Comparison of ENCODE assay signal across 21 mouse cellular contexts in genomic region chr1:167083181-167083580, GRCm38 (mm10).
DNase-seq lines count a peak whose midpoint lies in the region; ATAC-seq lines count a peak whose summit lies in the region.
"Had no signal": no experiment of that assay in that cellular context is flagged by ENCODE, and none has a peak within 500 bp of the region (broad histone marks: within the 10 kb centered on the region; RNA-seq: fewer than 3 reads in every experiment).

No protein-coding gene starts in this region.

- 38% methylated on average over 2 of the region's 2 CpGs for WGBS in forebrain, embryonic 12.5 days
- 67% methylated on average over 2 of the region's 2 CpGs for WGBS in forebrain, embryonic 11.5 days
- 34% methylated on average over 2 of the region's 2 CpGs for WGBS in hindbrain, embryonic 14.5 days
- 49% methylated on average over 2 of the region's 2 CpGs for WGBS in neural tube, embryonic 12.5 days

- H3K4me1 ChIP-seq in forebrain, embryonic 12.5 days = peaks cover 26% of the 10 kb centered on the region
- no peaks in the 10 kb centered on the region for H3K4me1 ChIP-seq in forebrain, embryonic 11.5 days (replicated peaks; ENCODE audit: control insufficient read depth, insufficient read depth, low read length)
- H3K4me1 ChIP-seq in hindbrain, embryonic 14.5 days (replicated peaks; ENCODE audit: control insufficient read depth, insufficient read depth, low read length) = peaks cover 27% of the 10 kb centered on the region
- peaks cover 13% of the 10 kb centered on the region for H3K4me1 ChIP-seq in neural tube, embryonic 12.5 days
- H3K4me1 ChIP-seq: intestine, embryonic 15.5 days; liver, embryonic 13.5 days; lung, embryonic 15.5 days had no signal

- no peaks in the 10 kb centered on the region for H3K36me3 ChIP-seq in forebrain, embryonic 12.5 days (replicated peaks)
- H3K36me3 ChIP-seq in forebrain, embryonic 11.5 days (ENCODE audit: control insufficient read depth, insufficient read depth, low read length) = no peaks in the 10 kb centered on the region
- peaks cover 9% of the 10 kb centered on the region for H3K36me3 ChIP-seq in hindbrain, embryonic 14.5 days (replicated peaks; ENCODE audit: control insufficient read depth, insufficient read depth)
- H3K36me3 ChIP-seq in neural tube, embryonic 12.5 days = peaks cover 4% of the 10 kb centered on the region; the same call in 1 of the 2 replicates
- H3K36me3 ChIP-seq: G1E; intestine, embryonic 15.5 days; kidney, embryonic 15.5 days; liver, embryonic 13.5 days; lung, embryonic 15.5 days had no signal

- H3K4me2 ChIP-seq in forebrain, embryonic 12.5 days = no peak overlapping the region
- no peak overlapping the region for H3K4me2 ChIP-seq in forebrain, embryonic 11.5 days (ENCODE audit: low read depth, low read length, severe bottlenecking)
- no peak overlapping the region for H3K4me2 ChIP-seq in hindbrain, embryonic 14.5 days (replicated peaks)
- H3K4me2 ChIP-seq in neural tube, embryonic 12.5 days (replicated peaks) = no peak overlapping the region
- H3K4me2 ChIP-seq: heart, embryonic 11.5 days; intestine, embryonic 15.5 days; kidney, embryonic 15.5 days; liver, embryonic 13.5 days; lung, embryonic 15.5 days had no signal

- no peak overlapping the region for H3K4me3 ChIP-seq in forebrain, embryonic 12.5 days (replicated peaks)
- H3K4me3 ChIP-seq in forebrain, embryonic 11.5 days (ENCODE audit: low read depth, low read length) = no peak overlapping the region
- H3K4me3 ChIP-seq in hindbrain, embryonic 14.5 days (replicated peaks; ENCODE audit: low read length) = no peak overlapping the region
- H3K4me3 ChIP-seq in neural tube, embryonic 12.5 days = no peak overlapping the region
- H3K4me3 ChIP-seq: embryonic facial prominence, embryonic 10.5 days; intestine, embryonic 15.5 days; kidney, embryonic 15.5 days; liver, embryonic 13.5 days; lung, embryonic 15.5 days had no signal

- no peaks in the 10 kb centered on the region for H3K9me3 ChIP-seq in forebrain, embryonic 12.5 days
- no peaks in the 10 kb centered on the region for H3K9me3 ChIP-seq in forebrain, embryonic 11.5 days (ENCODE audit: control insufficient read depth, low read length)
- no peaks in the 10 kb centered on the region for H3K9me3 ChIP-seq in hindbrain, embryonic 14.5 days (ENCODE audit: control insufficient read depth, low read length)
- no peaks in the 10 kb centered on the region for H3K9me3 ChIP-seq in neural tube, embryonic 12.5 days
- H3K9me3 ChIP-seq: embryonic facial prominence, embryonic 10.5 days; intestine, embryonic 15.5 days; kidney, embryonic 15.5 days; liver, embryonic 13.5 days; lung, embryonic 15.5 days had no signal

- ATAC-seq in forebrain, embryonic 12.5 days (ENCODE audit: low FRiP score) = no peak; the same call in 1 of the 2 replicates
- ATAC-seq in forebrain, embryonic 11.5 days (replicated peaks; ENCODE audit: low FRiP score) = no peak
- ATAC-seq in hindbrain, embryonic 14.5 days (ENCODE audit: low FRiP score) = no peak
- no peak for ATAC-seq in neural tube, embryonic 12.5 days (ENCODE audit: low FRiP score, low read depth)
- ATAC-seq: CD4-positive, CD25-positive, alpha-beta regulatory T cell, adult 4 months; intestine, embryonic 15.5 days had no signal

- no peak overlapping the region for H3K9ac ChIP-seq in forebrain, embryonic 12.5 days
- no peak overlapping the region for H3K9ac ChIP-seq in forebrain, embryonic 11.5 days (ENCODE audit: low read length)
- no peak overlapping the region for H3K9ac ChIP-seq in hindbrain, embryonic 14.5 days
- no peak overlapping the region for H3K9ac ChIP-seq in neural tube, embryonic 12.5 days
- H3K9ac ChIP-seq: intestine, embryonic 15.5 days; kidney, embryonic 15.5 days; liver, embryonic 13.5 days; lung, embryonic 15.5 days had no signal

- peak overlapping the region; percentile 83 for H3K27ac ChIP-seq in forebrain, embryonic 12.5 days
- H3K27ac ChIP-seq in forebrain, embryonic 11.5 days (ENCODE audit: low read depth, low read length) = no peak overlapping the region
- peak overlapping the region; percentile 78 for H3K27ac ChIP-seq in hindbrain, embryonic 14.5 days
- peak overlapping the region; percentile 43; the same call in 1 of the 2 replicates for H3K27ac ChIP-seq in neural tube, embryonic 12.5 days
- H3K27ac ChIP-seq: embryonic facial prominence, embryonic 10.5 days; intestine, embryonic 15.5 days; kidney, embryonic 15.5 days; liver, embryonic 13.5 days; lung, embryonic 15.5 days; stomach, postnatal 0 days had no signal

- H3K27me3 ChIP-seq in forebrain, embryonic 12.5 days = no peaks in the 10 kb centered on the region
- H3K27me3 ChIP-seq in forebrain, embryonic 11.5 days (ENCODE audit: control insufficient read depth, insufficient read depth, low read length) = no peaks in the 10 kb centered on the region
- no peaks in the 10 kb centered on the region for H3K27me3 ChIP-seq in hindbrain, embryonic 14.5 days (ENCODE audit: control insufficient read depth, insufficient read depth, low read length)
- no peaks in the 10 kb centered on the region for H3K27me3 ChIP-seq in neural tube, embryonic 12.5 days (replicated peaks)
- H3K27me3 ChIP-seq: intestine, embryonic 15.5 days; kidney, embryonic 15.5 days; liver, embryonic 13.5 days; lung, embryonic 15.5 days had no signal

- no peak for DNase-seq in forebrain, embryonic 11.5 days (ENCODE audit: low spot score)
- DNase-seq in brain, adult 2 months (ENCODE audit: low read depth, low spot score) = peak; percentile 50
- no peak for DNase-seq in hindbrain, embryonic 14.5 days (ENCODE audit: low spot score)
- DNase-seq in layer of hippocampus, postnatal 10 days (ENCODE audit: low spot score in 2 of 2) = no peak
- DNase-seq in cerebellum, adult 11-12 months = no peak
- DNase-seq in adrenal gland, postnatal 10 days = no peak
- DNase-seq: cerebellum, adult 11 months; heart, postnatal 14 days; liver, embryonic 13.5 days; right cerebral cortex, postnatal 25 days; thymus, postnatal 14 days had no signal
